Mouse (Mus musculus) cerebellum, postnatal 36 days (tissue): ENCODE measurements around the gene Eya3.
A peak's percentile ranks its signal among the peaks of the same experiment; 100 is the strongest.
"Not testable (repeated sequence)": the region's sequence is repeated elsewhere in the genome, so short reads cannot be mapped to it uniquely, and the experiment has no call there.

Source experiments
- DNase-seq, 2 experiments: peaks; one replicate each; pipeline ENCODE4 v3.0.0; 2021 to 2022; ENCODE audit warnings: mixed read lengths in 2 of 2

The Eya3 gene

DNA sequence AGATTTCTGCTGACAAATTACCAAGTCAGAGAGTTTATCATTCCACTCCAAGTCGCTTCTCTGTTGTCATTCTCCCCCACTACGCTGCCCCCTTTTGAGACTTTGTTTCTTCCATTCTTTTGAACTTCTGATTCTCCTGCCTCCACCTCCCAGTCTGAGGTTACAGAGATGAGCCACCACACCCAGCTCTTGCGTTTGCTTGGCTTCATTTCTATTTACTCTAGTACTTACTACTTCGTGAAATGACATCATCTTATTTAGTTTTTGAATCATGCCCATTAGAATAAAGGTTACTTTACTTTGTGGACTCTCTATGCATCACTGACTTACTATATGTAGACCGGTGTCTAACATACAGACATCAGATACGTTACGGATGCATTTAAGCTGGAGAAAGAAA, 8.7 kb downstream of the Eya3 start:
- no peak for DNase-seq

DNA sequence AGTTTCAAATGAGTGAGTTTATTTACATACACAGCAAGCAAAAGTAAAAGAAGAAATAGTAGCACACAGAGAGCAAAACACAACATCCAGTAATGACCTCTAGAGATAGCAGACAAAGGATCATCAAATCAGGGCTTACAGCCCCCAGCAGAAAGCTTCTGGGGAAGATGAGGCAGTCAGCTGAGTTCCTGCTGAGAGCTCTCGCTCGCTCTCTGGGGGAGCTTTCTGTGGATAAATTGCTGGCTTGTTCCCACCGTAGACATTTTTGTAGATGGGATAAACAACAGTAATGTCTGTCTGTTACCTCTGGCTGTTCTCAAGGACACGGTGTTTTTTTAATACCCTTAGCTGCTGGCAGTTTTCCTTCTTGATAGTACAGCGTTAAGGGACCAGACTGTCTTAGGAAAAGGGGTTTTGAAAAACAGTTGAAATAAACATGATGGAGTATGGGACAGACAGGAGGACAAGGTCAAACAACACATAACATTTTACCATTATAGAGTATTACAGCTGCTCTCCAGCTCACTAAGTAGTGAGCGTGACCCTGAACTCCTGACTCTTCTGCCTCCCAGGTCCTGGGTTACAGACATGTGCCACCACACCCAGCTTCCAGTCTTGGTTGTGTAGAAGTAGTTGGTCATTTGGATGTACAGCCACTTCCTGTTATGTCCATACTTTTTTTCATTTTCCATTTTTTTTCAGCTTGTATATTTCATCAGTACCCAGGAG, 10.6 kb downstream of the Eya3 start:
- DNase-seq: no peak

DNA sequence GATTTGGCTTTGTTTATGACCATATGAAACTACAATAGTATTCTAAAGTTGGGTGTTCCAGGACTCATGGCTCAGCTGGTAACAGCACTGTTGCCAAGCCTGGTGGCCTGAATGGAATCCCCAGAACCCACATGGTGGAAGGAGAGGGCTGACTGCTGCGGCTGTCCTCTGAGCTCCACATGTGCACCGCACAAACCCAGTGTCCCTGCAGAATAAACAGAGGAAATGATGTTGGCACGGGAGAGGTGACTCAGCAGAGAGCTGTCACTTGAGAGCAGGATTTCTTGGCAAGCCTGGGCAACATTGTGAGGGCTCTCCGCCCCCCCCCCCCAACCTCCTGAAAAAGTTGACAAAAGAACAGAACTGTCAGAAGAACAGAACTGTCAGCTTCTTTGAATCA, 14.1 kb downstream of the Eya3 start:
- no peak for DNase-seq

DNA sequence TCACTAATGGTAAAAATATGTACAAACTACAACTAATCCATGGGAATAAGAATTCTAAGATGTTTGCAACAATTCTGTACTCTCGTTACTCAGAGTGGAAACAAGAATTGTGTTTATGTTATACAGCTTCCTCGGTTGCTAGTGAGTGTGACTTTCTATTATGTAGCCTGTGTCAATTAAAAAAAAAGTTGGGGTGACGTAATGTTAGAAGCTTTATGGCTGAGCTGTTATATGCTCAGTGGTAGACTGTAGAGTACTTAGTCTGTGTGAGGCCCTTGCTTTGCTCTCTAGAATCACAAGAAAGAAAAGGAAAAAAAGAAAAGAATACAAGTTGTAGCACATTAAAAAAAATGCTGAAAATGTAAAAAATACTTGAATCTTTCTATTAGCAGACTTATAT, 15.0 kb downstream of the Eya3 start:
- DNase-seq: no peak

DNA sequence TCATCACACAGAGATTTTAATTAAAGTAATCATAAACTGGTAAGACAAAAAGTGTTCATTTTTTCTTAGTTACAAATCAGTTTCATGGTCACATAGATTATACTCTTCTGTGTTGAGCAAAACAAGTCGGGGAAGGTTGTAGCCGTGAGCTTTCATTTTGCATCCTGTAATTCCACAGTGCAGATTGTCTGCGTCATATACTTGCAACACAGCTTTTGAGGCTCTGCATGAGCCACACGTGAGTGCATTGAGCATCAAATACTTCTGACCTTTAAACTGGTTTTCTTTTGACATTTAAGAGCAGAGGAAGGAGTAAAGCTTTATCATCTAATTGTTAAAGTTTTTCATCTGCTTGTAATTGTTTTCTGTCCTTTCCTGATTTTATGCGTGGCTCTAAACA, 16.5 kb downstream of the Eya3 start:
- no peak for DNase-seq

DNA sequence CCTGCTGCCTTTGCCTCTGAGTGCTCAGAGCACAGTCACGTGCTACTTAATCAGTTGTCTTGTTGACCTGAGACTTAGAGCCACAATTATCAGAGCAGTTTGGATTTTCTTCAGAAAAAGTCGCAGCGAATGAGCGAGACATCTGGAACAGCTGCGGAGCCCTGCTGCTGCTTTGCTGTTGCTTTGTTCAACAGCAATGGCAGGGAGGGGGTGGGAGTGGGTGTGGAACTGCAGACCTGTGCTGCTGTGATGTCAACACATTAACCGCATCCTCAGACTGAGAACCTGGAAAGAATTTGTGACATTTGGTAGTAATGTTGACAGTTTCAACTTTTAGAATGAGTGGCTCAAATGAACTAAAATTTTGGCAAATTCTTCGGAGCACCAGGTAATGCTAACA, 20.3 kb downstream of the Eya3 start:
- no peak for DNase-seq

DNA sequence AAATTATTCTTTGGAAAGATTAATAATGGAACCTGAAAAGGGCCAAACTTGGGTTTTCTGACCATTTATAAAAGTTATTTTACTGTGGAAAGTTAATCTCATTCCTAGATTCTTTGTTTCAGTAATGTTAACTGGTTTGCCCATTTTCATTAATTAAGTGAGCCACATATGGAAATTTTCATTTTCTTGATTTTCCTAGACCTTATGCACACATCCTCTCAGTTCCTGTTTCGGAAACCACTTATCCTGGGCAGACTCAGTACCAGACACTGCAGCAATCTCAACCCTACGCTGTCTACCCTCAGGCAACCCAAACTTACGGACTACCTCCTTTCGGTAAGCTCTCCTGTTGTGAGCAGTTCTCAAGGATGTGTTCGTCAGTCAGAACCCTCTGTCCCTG, 33.9 kb downstream of the Eya3 start:
- DNase-seq: no peak

DNA sequence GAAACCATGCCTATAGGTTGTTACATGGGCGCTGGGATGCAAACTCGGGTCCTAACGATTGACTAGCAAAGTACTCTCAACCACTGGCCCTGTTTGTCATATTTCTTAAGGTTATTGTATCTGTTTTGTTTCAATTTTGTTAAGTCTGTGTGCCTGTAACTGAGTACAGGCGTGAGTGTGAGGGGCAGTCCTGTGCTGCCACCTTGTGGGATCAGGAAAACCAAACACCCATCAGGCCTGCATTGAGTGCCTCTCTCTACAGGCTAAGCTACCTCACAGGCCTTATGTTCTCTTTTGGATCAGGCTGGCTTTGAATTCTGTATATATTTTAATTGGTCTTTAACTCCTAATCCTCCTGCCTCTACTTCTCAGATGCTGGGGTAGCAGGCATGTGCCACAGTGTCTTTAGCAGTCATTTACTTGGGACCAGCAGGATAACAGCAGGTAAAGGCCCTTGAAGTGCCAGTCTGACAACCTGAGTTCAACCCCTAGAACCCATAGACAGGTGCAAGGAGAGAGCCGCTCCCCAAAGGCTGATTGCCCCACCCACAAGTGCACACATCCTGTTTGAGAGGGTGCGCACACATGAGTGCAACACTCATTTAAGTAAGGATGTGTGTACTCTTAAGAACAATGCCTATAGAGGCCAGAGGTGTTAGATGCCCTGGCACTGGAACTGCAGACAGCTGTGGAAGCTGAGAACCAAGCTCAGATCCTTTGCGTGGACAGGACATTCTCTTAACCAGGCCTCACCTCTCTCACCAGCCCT, 38.2 kb downstream of the Eya3 start:
- no peak for DNase-seq

DNA sequence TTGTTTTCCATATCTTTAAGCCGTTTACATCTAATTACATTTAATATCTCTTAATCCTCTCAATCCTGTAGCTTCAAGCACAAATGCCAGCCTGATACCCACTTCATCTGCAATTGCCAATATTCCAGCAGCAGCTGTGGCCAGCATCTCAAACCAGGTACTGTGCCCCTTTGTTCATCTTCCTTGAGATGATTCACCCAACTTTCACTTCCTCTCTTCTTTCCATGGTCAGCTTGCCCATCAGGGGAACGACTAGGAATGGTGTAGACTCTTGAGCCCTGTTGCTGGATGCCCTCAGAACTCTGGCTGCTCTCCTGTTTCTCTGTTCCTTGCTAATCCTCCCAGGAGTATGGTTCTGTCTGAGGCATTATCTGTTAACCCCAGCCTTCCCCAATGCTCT, 50.8 kb downstream of the Eya3 start:
- no peak for DNase-seq

DNA sequence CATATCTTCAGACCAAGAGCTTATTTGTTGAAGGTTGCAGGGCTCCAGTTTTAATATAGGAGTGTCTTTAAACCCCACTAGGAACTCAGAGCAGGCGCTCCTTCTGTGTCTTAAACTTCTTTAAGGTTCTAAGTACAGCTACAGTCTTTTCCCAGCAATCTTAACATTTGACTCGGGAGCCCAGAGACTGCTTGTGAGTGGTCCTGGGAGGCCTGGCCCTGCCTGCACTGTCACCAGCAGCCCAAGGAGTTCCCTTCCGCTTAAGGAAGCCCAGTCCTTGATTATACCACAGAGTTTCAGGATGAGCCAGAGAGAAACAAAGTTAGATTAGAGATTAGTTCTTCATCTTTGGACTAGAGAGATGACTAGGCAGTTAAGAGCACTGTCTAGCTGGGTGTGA, 54.6 kb downstream of the Eya3 start:
- DNase-seq: no peak

DNA sequence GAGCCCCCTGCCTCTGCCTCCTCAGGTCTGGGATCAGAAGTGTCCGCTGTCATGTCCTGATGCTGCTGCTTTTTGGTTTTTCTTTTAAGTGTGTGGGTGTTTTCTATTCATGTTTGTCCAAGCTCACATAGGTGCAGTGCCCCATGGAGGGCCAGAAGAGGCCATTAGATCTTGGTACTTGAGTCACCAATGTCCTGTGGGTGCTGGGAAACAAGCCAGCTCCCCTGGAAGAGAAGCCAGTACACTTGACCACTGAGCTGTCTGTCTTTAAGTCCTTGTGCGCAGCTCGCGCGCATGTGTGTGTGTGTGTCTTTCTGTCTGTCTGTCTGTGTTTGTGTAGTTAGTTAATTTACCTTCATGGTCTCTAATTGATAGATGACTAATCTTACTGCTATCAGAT, 63.3 kb downstream of the Eya3 start:
- DNase-seq: no peak

DNA sequence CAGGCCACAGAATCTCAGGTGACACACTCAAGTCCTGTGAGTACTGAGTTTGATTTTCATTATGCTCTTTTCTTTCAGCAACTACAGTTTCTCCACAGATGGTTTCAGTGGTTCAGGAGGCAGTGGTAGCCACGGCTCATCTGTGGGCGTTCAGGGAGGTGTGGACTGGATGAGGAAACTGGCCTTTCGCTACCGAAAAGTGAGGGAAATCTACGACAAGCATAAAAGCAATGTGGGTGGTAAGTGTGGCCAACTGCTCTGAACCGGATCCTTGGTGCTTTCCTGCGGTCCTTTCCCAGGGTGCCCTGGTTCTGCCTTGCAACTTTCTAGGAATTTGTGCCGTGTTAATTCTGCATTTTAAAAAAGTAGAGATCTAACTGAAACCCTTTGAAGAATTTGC, 68.1 kb downstream of the Eya3 start:
- DNase-seq: no peak

DNA sequence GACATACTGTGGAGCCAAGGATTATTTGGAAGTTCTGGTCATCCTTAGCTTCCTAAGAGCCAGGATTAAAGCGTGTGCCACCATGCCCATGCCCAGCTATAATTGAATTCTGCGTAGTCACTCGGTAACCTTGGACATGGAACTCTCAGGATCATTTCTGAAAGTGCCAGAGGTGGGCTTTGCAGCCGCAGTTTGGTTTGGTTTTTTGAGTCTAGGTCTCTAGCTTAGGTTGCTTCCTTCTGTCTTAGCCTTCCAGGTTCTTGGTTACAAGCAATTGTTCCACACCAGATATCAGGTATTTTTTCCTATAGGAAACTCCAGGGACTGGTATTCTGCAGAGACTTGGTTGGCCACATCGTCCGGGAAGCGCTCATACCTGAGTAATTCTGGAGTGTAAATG, 74.4 kb downstream of the Eya3 start:
- DNase-seq: no peak

DNA sequence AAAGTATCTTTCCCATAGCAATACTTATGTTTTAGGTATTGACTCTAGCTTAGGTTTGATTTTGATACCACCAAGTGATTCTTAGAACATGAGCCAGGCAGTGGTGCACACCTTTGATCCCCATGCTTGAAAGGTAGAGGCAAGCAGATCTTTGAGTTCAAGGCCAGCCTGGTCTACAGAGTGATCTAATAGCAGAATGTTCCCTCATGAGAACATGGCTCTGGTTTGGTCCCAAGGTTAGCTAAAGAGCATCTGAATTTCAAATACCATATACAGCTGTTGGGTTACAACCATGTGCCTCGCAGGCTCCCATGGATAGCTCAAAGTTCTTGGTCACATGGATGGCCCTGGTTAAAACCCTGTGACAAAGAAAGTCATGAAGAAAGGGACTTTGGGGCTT, 79.5 kb downstream of the Eya3 start:
- no peak for DNase-seq

DNA sequence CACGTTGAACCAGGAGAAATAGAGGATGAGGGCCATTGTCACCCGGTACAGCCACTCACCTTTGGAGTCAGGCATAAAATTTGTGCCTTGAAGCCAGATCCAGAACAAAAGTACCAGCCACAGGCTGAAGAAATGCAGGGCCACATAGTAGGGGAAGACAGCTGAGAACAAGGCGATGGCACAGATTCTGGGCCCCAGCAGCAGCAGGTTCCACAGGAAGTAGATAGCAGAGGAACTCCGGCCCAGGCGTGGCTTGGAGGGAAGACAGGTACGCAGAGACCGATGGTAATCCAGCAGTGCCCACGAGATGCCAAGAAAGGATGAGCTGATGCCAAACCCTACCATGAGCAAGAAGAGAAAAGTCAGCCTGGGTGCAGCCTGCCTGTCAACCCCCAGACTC, 89.4 kb downstream of the Eya3 start:
- no peak for DNase-seq

DNA sequence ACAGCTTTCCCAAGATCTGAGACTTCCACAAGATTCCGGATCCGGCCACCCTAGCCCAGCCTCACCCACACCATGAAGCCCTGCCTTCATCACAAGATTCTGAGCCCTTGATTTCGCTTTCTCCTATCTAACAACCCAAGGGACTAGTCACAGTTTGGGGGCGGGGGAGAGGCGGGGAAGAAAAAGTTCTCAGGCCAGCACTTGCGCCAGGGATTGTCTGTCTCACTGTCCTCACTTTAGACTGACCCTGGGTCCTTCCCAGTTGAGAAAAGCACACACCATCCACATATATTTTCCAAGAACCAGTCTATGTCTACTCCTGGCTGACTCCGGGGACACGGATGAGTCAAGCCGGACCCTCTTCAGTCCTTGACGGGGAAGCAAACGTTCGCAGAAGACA, 92.8 kb downstream of the Eya3 start:
- no peak for DNase-seq

DNA sequence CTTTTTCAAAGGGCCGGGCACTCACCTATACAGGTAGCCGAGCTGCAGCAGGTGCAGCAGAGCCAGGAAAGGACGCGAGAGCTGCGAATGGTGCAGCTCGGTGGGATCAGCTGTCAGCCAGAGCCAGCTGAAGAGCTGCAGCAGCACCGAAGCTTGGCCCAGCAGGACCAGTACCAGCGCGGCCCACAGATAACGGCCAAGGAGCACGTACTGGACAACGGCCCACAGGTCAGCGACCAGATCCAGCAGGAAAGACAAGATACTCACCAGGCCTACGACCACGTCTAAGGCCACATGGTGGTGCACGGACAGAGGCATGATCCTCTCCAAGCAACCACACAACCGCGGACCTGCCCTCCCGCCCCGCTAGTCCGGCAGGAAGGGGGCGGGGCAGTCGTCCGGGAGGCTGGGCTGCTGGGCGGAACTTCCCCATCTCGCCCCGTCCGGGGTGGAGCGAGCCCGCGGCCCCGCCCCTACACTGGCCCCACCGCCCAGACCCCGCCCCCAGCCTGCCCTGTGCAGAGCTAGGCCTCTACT, 93.4 kb downstream of the Eya3 start, which contains the start of gene Xkr8:
Gene Xkr8 (minus strand): TSS at position 399 of the 537 bp plus-strand sequence.
- DNase-seq: peak; percentile 65 to 83

DNA sequence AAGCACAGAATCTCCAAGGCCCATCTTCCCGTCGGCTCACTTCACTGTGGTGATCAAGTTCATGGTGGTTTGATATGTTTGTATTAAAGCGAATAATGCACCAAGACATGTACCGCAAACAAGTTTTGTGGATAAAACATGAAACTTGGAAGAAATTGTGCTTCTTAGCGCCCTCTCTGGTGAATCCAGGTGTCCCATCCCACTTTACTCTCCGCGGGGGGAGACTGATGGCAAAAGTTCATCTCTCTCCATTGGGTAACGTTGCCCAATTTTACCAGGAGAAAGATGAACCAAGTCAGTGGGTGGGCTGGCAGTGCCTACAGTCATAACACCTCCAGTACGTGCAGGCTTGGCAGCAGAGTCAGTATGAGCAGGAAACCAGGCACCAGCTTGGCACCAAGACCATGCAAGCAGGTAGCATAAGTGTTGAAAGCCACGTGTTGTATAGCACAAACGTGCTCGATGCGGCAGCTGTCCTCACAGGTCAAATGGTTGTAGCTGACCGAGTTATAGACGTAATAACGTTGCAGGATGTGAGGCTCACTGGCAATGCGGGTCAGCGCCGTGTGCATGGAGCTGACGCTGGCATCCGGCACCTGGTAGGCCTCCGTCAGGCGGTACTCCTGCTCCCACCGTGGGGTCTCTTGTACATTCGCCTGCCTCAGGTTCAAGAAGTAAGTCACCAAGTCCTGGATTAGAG, 94.4 kb downstream of the Eya3 start:
- DNase-seq: no peak

DNA sequence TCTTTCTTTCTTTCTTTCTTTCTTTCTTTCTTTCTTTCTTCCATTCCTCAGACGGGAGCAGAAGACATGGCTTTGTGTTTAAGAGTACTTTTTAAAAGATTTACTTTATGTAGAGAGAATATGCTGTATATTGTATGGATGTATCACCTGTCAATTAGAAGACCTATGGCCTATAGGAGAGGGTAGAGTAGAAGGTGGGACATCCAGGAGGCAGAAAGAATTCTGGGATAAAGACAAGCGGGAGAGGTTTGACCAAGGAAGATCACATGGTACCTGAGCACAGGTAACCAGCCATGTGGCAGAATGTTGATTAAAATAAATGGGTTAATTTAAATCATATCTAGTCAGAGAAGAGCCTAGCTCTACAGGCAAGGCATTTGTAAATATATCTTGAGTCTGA, 96.0 kb downstream of the Eya3 start:
- DNase-seq: no peak

DNA sequence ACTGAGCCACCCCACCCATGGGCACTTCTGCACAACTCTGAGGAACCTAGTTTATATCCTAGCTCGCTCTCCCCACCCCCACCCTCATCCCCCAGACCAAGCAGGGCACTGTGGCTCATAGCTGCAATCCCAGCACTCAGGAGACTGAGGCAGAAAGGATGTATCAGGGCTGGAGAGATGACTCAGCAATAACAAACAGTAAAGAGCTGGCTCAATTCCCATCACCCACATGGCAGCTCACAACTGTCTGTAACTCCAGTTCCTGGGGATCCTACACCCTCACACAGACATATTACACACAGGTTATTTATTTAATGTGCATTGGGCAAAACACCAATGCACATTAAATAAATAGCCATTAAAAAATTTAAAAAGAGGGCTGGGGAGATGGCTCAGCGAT, 96.6 kb downstream of the Eya3 start:
- DNase-seq: no peak

DNA sequence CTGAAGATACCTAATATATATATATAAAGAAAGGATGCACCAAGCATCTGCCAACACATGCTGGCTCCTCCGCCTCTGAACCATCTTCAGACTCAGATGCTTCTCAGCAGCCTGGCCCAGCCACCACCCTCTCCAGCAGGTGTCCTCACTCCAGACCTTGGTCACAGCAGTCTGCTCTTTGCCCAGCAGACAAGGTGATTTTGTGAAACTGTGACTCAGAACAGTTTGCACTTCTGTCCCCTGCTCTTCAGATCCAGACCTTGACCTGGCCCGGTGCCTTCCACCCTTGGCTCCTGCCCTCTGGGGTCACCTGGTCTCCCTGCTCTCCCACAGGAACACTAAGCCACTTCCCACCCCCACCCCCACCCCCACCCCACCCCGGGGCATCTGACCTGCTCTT, 97.1 kb downstream of the Eya3 start:
- DNase-seq: no peak

DNA sequence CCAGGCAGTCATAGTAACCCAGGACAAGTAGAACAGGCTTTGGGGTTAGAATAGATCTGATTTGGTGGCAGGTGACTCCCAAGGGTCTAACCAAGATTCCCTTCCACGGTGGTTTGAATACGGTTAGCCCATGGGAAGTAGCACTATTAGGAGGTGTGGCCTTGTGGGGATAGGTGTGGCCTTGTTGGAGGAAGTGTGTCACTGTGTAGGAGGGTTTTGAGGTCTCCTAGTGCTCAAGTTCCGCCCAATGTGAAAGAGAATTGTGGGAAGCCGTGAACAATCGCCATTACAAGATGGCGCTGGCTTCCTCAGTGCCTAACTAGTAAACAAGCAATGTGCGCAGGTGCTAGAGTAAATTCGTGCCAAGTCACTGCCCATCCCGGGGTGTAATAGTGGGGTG, 98.4 kb downstream of the Eya3 start:
- DNase-seq: not testable (repeated sequence)

DNA sequence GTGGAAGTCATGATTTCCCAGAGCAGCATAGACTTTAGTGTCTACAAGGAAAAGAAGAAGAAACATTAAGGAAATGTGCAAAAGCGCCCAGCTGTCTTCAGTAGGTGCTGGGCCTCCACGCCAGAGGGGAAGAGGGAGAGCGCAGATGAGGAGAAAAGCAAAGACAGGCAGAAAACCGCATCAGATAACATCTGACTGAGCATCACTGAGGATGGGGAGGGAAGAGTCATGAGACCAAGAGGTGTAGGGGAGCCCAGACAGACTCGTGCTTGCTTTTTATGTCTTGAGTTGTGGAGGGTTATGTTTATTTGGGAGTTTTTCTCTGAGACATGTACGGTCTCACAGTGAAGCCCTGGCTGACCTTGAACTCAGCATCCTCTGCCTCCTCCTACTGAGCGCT, 102.7 kb downstream of the Eya3 start:
- no peak for DNase-seq
